Mouse (Mus musculus): Measurements from ENCODE around the gene Denr.

GRCm38 (mm10) chr5:123952365-123953045, 45.5 kb downstream of the Denr start:
- TF ChIP-seq CTCF (IDR thresholded peaks at IDR 0.05; ENCODE audit: low read depth, low read length) (no peak), POLR2A (IDR thresholded peaks at IDR 0.05; ENCODE audit: borderline replicate concordance, low read depth, low read length) (no peak)

Measured in bone marrow macrophage, adult 2 months (primary cell).